Mouse (Mus musculus): Measurements from ENCODE around the gene Plxnb1.

- TF ChIP-seq CTCF (IDR thresholded peaks at IDR 0.05; ENCODE audit: low read depth, low read length), result no peak
- no peak for TF ChIP-seq POLR2A (IDR thresholded peaks at IDR 0.05; ENCODE audit: borderline replicate concordance, low read depth, low read length)
These were observed 37.6 kb upstream of the Plxnb1 start for GRCm38 (mm10) chr9:109057543-109057942.
